Mouse (Mus musculus): ENCODE data around the gene Il6ra.

Gene Il6ra

GRCm38 (mm10) chr3:89911207-89911606 lies 1.8 kb downstream of the Il6ra start:
- in situ Hi-C loops (cut with MboI; ENCODE audit: low sequenced_read_pairs): no loop called here

GRCm38 (mm10) chr3:89909703-89910542 lies 3.1 kb downstream of the Il6ra start:
- in situ Hi-C loops (cut with MboI; ENCODE audit: low sequenced_read_pairs): no loop called here

GRCm38 (mm10) chr3:89908836-89909235 lies 4.2 kb downstream of the Il6ra start:
- in situ Hi-C loops (cut with MboI; ENCODE audit: low sequenced_read_pairs): no loop called here

- in situ Hi-C loops (cut with MboI; ENCODE audit: low sequenced_read_pairs): no loop called here
These were observed 5.2 kb downstream of the Il6ra start for GRCm38 (mm10) chr3:89907846-89908245.

- in situ Hi-C loops (cut with MboI; ENCODE audit: low sequenced_read_pairs): no loop called here
These were observed 13.5 kb downstream of the Il6ra start for GRCm38 (mm10) chr3:89899511-89899908.

GRCm38 (mm10) chr3:89898870-89899510 lies 14.0 kb downstream of the Il6ra start:
- in situ Hi-C loops (cut with MboI; ENCODE audit: low sequenced_read_pairs): no loop called here

GRCm38 (mm10) chr3:89898011-89898410 lies 15.0 kb downstream of the Il6ra start:
- in situ Hi-C loops (cut with MboI; ENCODE audit: low sequenced_read_pairs): no loop called here

GRCm38 (mm10) chr3:89897204-89897796 lies 15.7 kb downstream of the Il6ra start:
- in situ Hi-C loops (cut with MboI; ENCODE audit: low sequenced_read_pairs): no loop called here

- in situ Hi-C loops (cut with MboI; ENCODE audit: low sequenced_read_pairs): no loop called here
These were observed 16.4 kb downstream of the Il6ra start for GRCm38 (mm10) chr3:89896571-89896970.

- in situ Hi-C loops (cut with MboI; ENCODE audit: low sequenced_read_pairs): no loop called here
These were observed 20.4 kb downstream of the Il6ra start for GRCm38 (mm10) chr3:89892517-89893106.

GRCm38 (mm10) chr3:89891696-89892095 lies 21.3 kb downstream of the Il6ra start:
- in situ Hi-C loops (cut with MboI; ENCODE audit: low sequenced_read_pairs): no loop called here

- in situ Hi-C loops (cut with MboI; ENCODE audit: low sequenced_read_pairs): no loop called here
These were observed 23.1 kb downstream of the Il6ra start for GRCm38 (mm10) chr3:89889841-89890430.

GRCm38 (mm10) chr3:89887582-89888230 lies 25.3 kb downstream of the Il6ra start:
- in situ Hi-C loops (cut with MboI; ENCODE audit: low sequenced_read_pairs): no loop called here

GRCm38 (mm10) chr3:89885766-89886165 lies 27.2 kb downstream of the Il6ra start:
- in situ Hi-C loops (cut with MboI; ENCODE audit: low sequenced_read_pairs): no loop called here

GRCm38 (mm10) chr3:89883582-89884041 lies 29.4 kb downstream of the Il6ra start:
- in situ Hi-C loops (cut with MboI; ENCODE audit: low sequenced_read_pairs): no loop called here

- in situ Hi-C loops (cut with MboI; ENCODE audit: low sequenced_read_pairs): no loop called here
These were observed 30.3 kb downstream of the Il6ra start for GRCm38 (mm10) chr3:89882556-89883181.

GRCm38 (mm10) chr3:89880036-89880851 lies 32.8 kb downstream of the Il6ra start:
- in situ Hi-C loops (cut with MboI; ENCODE audit: low sequenced_read_pairs): no loop called here

GRCm38 (mm10) chr3:89879326-89879725 lies 33.7 kb downstream of the Il6ra start:
- in situ Hi-C loops (cut with MboI; ENCODE audit: low sequenced_read_pairs): no loop called here

- in situ Hi-C loops (cut with MboI; ENCODE audit: low sequenced_read_pairs): no loop called here
These were observed 34.5 kb downstream of the Il6ra start for GRCm38 (mm10) chr3:89878456-89878855.

All from CH12F3 (cell line).